Mouse (Mus musculus) skeletal muscle tissue, adult 2 months (tissue): ENCODE data around the gene Cry2.
A peak's percentile ranks its signal among the peaks of the same experiment; 100 is the strongest.

Source experiments
- DNase-seq: peaks from one replicate; pipeline ENCODE4 v3.0.0-alpha.2; 2012; ENCODE audit warnings: low read depth, low spot score

The Cry2 gene

DNA sequence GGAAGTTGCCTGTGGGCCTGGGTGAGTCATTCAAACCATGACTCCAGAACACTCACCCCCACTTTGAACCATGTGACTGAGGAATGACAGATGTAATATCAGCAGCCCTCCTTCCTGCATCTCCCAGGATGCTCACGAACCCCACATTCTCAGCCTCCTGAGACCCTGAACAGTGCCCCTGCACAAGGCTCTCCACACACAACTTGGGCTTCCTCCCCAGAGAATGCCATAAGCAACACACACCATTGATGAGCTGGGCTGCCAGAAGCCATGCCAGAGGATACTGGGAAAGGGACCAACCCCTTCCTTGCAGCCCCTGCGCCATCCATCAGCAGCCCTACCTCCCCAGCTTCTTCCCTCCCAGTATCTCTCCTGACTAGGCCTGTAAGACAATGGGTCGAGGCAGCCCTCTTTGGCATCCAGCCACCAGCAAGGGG, 45.7 kb downstream of the Cry2 start:
- no peak for DNase-seq

DNA sequence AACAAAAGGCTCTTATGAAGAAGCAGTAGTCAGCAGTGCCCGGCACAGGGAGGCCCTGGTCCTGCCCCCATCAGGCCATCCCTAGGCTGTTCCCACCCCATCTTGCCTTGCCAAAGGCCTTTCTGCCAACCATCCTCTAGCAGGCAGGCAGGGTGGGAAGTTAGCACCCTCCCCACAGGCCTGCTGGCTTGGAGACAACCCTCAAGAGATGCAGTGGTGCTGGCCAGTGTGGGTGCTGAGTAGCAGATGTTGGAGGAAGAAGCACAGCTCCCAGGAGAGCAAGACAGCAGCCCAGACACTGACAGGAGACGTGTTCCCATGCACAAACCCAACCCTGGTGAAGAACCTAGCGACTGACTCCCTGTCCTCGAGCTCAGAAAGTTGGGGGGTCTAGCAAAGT, 46.2 kb downstream of the Cry2 start:
- no peak for DNase-seq

DNA sequence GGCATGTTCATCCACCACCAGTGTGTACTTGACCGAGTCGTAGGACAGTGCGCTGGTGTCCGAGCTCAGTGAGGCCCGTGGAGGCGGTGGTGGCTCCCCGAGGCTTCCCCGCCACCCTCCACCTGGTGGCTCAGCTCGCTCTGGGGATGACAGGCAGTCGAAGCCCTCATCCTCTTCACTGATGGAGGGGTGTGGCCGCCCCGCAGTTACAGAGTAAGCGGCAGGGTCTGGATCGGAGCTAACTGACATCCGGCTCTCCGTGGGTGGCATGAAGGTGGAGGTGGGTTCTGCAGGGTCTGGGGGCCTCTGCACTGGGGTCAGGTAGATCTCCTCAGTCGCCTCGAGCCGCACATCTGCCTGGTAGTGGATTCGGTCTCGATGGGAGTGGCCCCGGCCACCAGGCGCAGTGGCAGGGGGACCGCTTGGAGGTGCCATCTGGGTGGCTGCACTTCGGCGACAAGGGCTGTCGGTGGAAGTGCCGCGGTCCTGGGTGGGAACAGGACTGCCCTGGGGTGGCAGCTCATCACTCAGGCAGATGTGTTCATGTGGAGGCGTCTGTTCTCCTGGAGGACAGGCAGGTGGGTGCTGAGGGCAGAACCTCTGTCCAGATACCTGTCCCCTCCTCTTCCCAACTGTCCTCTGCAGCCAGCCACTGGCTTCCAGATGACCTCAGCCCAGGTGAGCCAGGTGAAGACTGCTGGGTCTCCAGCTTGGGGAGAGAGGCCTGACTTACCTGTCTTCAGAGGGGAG, 46.8 kb downstream of the Cry2 start:
- DNase-seq, result no peak

DNA sequence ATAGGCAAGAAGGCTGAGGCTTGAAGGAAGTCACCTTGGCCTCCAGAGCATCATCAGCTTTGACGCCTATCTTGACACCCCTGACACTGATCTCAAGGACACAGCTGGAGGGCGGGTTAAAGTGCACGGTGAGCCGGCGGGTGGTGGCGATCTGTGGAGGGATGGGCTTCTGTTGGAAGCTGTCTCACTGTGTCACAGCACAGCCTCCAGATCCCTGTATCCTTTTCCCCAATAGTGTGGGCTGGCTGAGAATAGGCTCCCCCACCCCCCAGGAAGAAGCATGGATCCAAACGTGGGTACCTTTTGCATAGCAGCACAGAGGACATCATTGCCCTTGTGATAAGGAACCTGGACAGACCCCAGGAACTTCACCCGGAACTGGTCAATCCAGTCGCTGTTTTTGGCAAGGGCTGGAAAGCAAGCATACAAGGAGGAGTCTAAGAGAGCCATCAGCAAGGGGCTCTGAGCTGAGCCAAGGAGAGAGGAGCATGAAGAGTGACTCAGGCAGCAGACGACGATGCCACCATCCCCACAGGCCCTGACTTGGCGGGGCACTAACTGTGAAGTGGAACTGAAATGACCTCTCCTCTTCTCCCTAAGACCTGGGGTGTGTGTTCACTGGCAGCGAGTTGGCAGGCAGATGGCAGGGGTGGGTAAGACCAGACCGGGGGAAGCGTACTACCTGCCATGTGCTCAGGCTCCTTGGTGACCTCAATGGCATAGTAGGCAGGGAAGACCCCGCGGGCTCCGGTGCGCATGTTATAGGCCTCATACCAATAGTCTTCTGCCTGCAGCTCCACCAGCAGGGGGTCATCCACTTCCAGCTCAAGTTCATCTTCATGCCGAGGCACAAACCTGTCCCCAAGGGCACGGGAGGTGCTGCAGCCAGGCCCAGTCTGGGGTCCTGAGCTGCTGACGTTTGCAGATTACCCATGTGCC, 48.5 kb downstream of the Cry2 start:
- no peak for DNase-seq

DNA sequence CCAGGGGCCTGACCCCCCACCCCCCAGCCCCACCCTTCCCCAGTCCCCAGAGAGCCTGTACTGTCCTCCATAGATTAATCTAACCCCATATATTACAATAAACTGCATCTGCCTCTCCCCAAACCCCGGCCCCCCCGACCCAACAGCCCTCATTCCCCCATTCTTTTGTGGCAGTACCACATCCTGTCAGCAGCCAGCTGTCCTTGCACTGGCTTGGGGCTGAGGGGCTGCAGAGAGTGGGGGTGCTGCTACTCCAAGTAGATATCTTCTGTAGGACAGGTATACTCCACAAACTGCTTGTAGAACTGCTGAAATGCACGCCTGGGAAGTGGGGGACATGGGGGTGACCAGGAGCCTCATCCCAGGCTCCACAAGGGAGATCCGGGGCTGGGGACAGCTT, 49.7 kb downstream of the Cry2 start:
- no peak for DNase-seq

DNA sequence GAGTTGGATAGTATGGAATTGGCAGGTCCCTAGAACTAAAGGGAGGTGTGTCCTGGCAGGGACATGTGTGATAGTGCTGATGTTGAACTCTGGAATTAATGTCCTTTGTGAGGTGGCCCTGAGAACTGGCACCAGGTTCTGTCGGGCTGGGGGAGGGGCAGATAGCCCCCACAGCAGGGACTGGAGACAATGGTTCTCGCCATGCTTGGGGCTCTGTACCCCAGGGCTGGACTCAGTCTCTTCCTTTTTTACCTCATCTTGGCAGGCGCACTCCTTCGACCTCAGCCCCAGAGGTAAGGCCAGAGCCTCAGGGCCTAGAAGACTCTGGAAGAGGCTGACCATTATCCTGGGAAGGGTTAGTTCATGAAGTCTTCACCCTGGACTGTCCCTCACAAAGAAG, 51.1 kb downstream of the Cry2 start:
- DNase-seq, result no peak

DNA sequence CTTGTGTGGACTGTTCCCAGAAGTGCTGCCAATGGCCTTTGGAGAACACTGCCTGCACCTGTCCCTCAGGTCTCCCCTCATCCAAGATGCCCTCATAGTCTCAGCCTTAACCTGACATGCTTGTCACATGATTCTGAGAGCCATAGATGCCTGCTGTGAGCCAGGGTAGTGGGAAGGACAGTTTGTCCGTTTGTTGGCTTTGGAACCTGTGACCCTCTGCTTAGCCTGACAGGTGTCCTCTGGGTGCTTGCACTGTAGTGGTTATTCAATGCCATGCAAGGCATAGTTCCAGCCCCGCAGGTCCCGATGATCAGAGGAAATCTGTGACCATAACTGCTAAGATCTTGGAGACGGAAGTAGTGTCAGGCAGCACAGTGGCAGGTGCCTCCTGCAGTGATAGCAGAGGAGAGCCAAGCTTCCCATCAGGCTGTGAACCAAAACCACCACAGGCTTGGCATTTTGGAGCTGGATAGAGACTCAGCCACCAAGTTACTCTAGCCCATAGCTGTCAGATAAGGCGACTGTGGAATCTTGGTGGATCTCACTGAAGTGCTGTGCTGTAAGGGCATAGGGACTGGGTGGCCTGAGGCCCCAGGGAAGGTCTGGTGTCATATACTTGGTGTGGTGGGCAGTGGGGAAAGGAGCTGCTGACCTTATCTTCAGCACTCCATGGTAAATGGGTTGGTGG, 51.8 kb downstream of the Cry2 start, which contains the start of gene 1700029I15Rik:
Gene 1700029I15Rik (plus strand): TSS at position 638 of the 688 bp plus-strand sequence.
- no peak for DNase-seq

DNA sequence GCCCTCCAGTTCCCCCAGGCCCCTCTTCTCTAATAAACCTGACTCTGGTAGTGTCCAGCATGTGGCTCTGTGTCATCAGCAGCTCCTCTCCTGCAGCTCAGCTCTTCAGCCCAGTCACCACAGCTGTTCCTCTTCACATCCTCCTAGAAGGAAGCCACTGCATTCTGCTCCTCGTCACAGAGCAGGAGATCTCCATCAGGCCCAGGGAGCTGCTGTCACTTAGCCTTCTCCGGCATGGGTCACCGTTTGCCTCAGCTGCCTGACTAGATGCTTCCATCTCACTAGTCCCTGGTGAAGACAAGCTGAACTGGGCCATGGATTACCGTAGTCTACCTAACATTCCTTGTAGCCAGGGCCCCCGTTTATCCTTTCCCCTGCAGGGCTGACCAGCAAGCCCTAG, 52.7 kb downstream of the Cry2 start:
- no peak for DNase-seq

DNA sequence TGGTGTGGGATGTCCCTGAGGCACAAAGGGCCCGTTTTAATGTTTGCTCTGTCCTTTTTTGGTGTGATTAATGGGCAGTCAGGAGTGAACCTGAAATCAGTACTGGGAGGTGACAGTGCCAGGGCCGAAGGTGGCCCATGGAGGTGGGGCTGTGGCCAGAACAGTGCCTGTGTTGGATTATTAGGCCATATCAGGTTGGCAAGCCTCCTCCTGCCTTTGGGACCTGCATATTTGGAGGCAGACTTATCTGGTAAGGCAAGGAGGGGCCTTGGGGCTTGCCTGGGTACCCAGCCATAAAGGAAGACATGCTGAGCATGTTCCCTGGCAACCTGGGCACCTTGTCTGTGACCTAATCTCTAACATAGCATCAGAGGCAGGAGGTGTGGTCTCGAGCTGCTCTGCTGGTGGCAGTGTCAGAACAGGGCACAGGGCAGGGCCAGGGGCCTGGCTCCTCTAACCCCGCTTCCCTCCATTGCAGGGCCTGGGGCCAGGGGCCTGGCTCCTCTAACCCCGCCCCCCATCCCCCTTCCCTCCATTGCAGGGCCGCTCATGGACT, 53.3 kb downstream of the Cry2 start:
- DNase-seq, result no peak

DNA sequence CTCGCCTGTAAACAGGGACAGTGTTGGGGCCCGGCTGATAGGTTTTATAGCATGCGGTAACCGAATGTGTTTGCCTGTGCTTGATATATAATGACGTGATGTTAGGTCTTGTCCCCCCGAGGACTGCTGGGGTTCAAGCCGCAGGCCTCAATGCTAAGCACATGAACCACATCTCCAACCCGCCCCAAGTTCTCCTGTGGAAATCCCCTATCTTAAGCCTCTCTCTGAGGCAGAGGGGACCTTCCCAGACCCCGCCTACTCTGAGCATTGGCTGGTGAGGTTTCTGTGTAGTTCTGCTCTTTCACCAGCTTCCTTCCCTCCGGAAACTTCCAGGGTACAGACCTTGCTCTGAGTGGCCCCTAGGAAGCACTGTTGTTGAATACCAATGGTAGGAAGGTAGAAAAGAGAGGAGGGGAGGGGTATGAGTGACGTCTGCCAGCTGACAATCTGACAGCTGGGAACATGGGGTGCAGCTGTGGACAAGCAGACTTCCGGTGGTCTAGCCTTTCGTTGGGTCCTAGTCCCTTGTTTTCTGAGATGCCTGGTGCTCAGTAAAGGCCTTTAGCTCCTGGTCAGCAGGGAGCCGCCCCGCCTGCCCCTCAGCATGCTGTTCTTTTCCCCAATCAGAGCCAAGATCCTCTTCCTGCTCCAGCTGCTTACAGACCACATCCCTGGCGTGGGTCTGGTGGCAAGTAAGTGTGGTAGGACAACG, 53.9 kb downstream of the Cry2 start:
- no peak for DNase-seq

DNA sequence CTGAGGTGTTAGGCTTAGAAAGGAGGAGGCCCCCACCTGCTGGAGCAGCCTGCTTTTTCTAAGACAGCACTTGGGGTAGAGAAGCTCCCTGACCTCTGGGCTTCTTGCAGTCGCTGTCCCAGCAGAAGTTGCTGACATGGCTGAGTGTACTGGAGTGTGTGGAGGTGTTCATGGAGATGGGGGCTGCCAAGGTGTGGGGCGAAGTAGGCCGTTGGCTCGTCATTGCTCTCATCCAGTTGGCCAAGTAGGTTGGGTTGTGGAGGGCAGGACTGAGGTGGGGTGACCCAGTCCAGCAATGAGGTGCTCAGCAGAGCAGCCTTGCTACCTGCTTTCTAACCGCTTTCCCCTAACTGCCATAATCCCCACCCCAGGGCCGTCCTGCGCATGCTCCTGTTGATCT, 56.5 kb downstream of the Cry2 start:
- DNase-seq, result no peak

DNA sequence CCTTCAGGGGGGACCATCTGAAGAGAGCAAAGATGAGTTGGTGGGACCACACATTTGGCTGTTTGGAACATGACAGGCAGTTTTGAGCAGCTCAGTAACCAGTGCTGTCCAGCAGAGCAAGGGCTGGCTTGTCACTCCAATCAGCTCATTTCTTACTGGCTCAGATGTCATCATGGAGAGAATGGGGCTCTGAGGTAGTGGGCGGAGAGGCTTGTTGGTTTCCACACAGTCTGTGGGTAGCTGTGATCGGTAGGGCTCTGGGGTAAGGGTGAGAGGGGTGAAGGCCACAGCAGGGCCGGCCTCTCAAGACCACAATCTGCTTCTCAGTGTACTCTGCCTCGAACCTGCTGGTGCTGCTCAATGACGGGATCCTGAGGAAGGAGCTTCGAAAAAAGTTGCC, 57.5 kb downstream of the Cry2 start:
- DNase-seq, result no peak

DNA sequence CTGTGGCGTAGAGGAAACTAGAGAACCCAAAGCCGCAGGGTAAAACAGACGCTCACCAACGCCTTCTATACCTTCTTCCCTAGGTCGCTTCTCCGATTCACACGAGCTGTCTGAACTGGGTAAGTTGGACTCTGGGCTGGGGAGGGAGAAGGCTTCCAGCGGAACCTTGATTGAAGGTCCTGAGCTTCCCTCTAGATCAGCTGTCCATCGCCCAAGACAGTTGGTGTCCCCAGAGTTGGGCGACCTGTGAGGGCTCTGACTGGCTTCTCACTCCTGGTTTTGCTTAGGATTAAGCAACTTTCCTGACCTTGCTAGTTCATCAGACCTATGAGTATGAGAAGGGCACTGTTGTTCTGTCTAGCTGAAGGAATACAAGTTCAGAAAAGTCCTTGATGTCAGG, 58.1 kb downstream of the Cry2 start:
- DNase-seq, result no peak

DNA sequence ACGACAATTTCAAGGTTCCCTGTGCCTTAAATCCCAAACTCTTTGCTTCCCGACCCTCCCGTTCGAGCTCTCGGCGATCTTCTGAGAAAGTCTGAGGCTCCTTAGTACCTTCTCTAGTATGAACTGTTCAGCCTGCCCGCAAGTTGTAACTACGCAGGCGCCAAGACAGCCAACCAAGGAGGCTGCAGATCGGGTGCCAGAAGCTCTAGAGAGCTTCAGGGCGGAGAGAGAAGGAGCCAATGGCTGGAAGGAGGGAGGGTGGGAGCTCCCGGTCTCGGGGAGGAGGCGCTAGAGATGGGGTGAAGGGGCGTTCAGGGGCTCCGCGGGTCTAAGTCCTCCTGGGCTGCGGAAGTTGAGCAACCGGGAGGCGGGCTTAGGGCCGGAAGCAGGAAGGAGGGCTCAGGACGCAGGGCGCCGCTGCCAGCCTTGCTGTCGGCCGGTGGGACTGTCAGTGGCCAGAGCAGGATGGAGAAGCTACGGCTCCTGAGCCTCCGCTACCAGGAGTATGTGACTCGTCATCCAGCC, 58.7 kb downstream of the Cry2 start:
- DNase-seq, result peak; percentile 98

DNA sequence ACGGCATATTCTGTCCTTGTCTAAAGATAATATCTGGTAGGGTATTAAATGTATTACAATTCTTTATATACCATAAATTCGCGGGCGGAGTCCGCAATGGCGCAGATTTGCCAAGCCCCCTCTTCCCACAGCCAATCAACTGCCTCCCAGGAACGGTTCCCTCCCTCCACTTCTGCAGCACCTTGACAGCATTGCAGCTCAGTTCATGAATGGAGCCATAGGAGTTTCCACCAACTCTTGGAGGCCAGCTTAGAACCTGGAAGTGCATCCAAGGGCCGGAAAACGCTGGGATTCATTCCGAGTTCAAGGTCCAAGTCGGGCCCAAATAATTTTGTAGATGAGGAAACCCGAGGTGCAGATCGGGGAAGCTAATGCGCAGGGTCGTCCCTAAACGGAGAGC, 59.3 kb downstream of the Cry2 start, which contains the start of the genes Pex16 and Large2:
Gene Pex16 (plus strand): TSS at position 163 of the 400 bp plus-strand sequence.
Gene Large2 (minus strand): TSS at position 356 of the 400 bp plus-strand sequence.
- no peak for DNase-seq

DNA sequence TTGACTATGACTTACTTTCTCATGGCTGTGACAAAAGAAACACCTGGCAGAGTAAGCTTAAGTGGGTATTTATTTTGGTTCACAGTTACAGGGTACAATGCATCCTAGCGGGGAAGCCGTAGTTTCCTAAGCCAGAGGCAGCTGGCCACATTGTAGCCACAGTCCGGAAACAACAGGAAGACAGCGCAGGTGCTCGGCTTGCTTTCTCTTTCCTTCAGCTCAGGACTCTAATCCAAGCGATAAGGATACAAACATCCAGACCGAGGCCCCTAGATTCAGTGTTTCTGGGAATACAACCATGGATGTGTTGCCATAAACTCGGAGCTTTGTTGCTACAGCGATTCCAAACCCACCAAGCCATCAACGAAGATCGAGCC, 60.4 kb downstream of the Cry2 start:
- no peak for DNase-seq

DNA sequence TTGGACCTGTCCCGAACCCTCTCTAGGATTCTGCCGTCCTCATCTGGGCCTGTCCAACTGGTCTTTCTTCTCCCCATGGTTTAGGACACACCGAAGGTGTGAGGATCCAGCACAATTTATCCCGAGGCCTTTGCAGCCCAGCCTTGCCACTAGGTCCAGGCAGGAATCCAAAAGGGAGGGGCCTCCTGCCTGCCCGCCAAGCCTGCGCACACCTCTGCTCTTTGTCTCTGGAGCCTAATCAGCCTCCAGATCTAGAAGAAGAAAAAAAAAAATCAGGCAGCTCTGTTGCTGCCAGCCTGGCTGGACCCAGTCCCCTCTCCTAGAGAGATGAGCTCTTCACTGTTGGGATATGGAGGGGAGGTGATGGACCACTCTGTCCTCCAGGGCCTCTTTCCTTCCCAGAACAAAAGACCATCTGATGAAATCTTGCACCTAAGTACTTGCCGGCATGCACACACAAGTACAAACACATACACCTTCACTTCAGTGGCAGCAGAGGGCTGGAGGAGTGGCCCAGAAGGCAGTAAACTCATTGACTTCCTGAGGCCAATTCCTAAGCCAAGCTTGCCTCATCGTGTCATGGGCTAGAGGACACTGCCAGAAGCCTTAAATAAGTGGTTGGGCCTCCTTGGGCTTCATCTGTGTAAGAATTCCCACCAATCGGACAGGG, 60.9 kb downstream of the Cry2 start:
- DNase-seq, result no peak

DNA sequence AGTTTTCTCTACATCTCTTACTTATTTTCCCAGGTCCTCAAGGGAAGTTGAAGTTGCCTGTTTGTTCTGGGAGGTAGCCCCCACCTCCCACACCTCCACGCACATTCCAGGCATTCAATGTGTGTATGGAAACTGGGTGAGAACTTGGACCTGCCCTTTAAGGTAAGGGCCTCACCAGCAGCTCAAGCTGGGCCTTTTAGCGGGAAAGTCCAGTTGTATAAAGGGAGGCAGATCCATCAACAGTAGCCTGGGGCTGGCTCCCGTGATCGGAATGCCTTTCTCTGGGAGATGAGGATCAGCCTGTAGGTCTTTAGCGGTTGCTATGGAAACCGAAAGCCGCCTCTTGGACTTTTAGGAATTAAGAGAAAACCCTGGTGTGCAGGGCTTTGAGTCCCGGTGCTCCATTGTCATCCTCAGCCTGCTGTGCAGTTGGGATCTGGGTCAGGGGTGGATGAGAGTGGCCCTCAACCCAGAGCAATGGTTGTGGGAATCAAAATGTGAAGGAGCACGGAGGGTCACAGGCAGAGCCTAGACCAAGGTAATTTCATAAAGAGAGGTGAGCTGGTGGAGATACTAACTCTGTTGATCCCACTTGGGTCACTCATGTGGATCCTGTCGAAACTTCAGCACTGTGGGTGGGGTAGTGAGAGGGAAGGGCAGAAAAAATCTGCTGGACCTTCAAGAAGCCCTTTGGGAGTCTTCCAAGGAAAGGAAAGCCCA, 61.7 kb downstream of the Cry2 start:
- no peak for DNase-seq
